Mouse (Mus musculus) liver, postnatal 0 days (tissue): ENCODE measurements around the gene Ltbp1.

Experiments
- CTCF ChIP-seq: sonication (generic); IDR thresholded peaks from 2 replicates; pipeline ENCODE4 v1.5.1; 2016; ENCODE audit warnings: antibody characterized with exemption, low read depth
- EP300 ChIP-seq: IDR thresholded peaks from 2 replicates; pipeline ENCODE4 v1.6.1; 2016; ENCODE audit warnings: antibody characterized with exemption, low read depth, mild to moderate bottlenecking

DNA sequence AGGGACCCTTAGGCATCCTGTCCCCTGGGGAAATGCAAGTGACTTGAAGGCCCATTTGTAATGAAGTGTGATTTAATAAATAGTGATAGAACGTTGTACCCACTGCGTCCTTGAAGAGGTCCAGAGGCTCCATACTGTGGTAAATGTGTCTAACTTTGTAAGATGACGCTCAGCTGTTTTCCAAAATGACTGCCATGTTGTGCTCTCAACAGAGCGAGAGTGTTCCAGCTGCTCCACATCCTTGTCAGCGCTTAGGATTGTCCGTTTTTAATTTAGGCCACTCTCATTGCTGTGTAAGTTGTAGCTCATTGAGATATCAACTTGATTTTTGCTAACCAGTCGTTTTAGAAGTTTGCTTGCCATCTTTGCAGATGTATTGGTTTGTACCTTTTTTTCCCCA lies 91.4 kb downstream of the Ltbp1 start:
- TF ChIP-seq CTCF, result no peak
- no peak for TF ChIP-seq EP300
